Mouse (Mus musculus): ENCODE results near the gene Zfyve1. TPM values are rescaled to one million over a fixed set of nuclear protein-coding genes. Genes with fewer than 3 reads are reported as not detected.
A peak's percentile ranks its signal among the peaks of the same experiment; 100 is the strongest.
"Not testable (repeated sequence)": the region's sequence is repeated elsewhere in the genome, so short reads cannot be mapped to it uniquely, and the experiment has no call there.

Gene Zfyve1
- polyA plus RNA-seq (2015; fragmentation: Nextera tagmentation; extraction: Ambion mirVana), result 15.6 and 16.6 TPM in 2 replicates

DNA sequence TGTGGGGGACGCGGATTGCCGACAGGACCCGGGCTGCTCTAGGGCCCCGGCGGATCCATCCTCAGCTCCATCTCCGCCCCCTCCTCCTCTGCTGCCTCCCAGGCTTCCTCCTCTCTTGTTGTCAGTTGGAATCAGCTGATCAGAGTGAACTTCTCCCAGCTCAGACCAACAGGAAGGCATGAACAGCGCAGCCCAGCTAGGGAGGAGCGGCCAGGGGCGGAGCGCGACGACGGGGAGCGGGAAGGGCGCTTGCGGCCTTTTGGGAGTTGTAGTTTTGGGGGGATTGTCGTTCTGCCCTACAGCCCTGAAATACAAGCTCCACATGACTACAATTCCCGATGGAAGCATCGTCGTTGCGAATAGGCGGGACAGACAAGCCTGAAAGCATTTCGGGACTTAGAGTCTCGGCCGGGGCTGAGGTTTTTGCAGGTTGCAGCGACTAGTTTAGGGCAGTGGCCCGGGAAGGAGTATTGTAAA lies at the start of gene Zfyve1:
TSS of gene Zfyve1 (minus strand) at position 198 of the 477 bp plus-strand sequence.
- H3K4me3 ChIP-seq (replicated peaks; ENCODE audit: low read length), result peak within 1 kb of the TSS; percentile 78
- peak within 1 kb of the TSS; percentile 88 for H3K9ac ChIP-seq (ENCODE audit: low read length)
- H3K4me1 ChIP-seq (ENCODE audit: control insufficient read depth, insufficient read depth, low read length), result no peaks in the 10 kb centered on the region
- H3K36me3 ChIP-seq (ENCODE audit: control insufficient read depth, insufficient read depth, low read length), result no peaks in the 10 kb centered on the region; the same call in 1 of the 2 replicates
- H3K27ac ChIP-seq (ENCODE audit: low read length), result peak within 1 kb of the TSS; percentile 81
- ATAC-seq (ENCODE audit: insufficient read depth, low FRiP score), result peak; percentile 99
- H3K4me2 ChIP-seq (ENCODE audit: low read depth, low read length), result peak within 1 kb of the TSS; percentile 66
- H3K27me3 ChIP-seq (ENCODE audit: control insufficient read depth, insufficient read depth, low read length), result no peaks in the 10 kb centered on the region
- no peaks in the 10 kb centered on the region for H3K9me3 ChIP-seq (replicated peaks; ENCODE audit: control insufficient read depth, low read length)
- WGBS, result 1% methylated on average over 28 of the region's 28 CpGs

DNA sequence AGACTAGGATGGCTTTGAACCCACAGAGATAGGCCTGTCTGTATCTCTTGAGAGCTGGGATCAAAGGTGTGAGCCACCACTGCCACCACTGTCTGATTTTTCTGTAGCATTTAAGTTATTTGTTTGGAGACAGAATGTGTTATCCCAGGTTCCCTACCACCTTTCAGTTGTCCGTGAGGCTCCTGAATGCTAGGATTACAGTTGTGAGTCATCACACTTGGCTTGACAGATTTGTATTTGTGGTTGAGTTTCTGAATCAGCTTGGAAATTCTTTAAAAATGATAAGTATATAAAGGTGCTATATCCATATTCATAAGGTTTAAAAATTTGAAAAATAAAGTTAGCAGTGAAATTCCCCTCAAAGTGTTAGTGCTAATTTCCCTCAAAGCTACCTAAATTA lies 46.1 kb upstream of the Zfyve1 start:
- WGBS, result 72% methylated on average over 1 of the region's 1 CpGs
- H3K27ac ChIP-seq (ENCODE audit: low read length), result no peak overlapping the region
- H3K9me3 ChIP-seq (replicated peaks; ENCODE audit: control insufficient read depth, low read length), result no peaks in the 10 kb centered on the region
- no peaks in the 10 kb centered on the region for H3K4me1 ChIP-seq (ENCODE audit: control insufficient read depth, insufficient read depth, low read length)
- no peak overlapping the region for H3K9ac ChIP-seq (ENCODE audit: low read length)
- no peak overlapping the region for H3K4me2 ChIP-seq (ENCODE audit: low read depth, low read length)
- H3K27me3 ChIP-seq (ENCODE audit: control insufficient read depth, insufficient read depth, low read length), result no peaks in the 10 kb centered on the region
- H3K36me3 ChIP-seq (ENCODE audit: control insufficient read depth, insufficient read depth, low read length), result peaks cover 29% of the 10 kb centered on the region
- H3K4me3 ChIP-seq (replicated peaks; ENCODE audit: low read length), result no peak overlapping the region
- ATAC-seq (ENCODE audit: insufficient read depth, low FRiP score), result no peak

DNA sequence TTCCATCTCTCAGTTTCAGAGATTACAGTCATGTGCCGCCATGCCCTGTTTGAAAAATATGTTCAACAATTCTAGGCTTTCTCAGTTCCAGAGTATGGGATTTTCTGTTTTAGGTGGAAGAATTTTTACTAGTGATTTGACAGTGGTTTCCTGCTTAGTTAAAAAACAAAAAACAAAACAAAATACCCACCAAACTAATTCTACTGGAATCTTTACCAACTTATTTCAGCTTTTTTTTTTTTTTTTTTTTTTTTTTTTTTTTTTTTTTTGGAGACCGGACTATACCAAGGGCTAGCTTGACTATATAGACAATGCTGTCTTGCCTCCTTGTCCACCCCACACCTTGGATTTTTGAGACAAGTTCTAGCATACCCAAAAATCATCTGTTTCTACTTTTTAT lies 44.2 kb upstream of the Zfyve1 start:
- ATAC-seq (ENCODE audit: insufficient read depth, low FRiP score), result no peak
- no peak overlapping the region for H3K4me2 ChIP-seq (ENCODE audit: low read depth, low read length)
- H3K4me3 ChIP-seq (replicated peaks; ENCODE audit: low read length), result no peak overlapping the region
- no peaks in the 10 kb centered on the region for H3K4me1 ChIP-seq (ENCODE audit: control insufficient read depth, insufficient read depth, low read length)
- 91% methylated on average over 2 of the region's 2 CpGs for WGBS
- H3K27ac ChIP-seq (ENCODE audit: low read length), result no peak overlapping the region
- H3K27me3 ChIP-seq (ENCODE audit: control insufficient read depth, insufficient read depth, low read length), result no peaks in the 10 kb centered on the region
- H3K9ac ChIP-seq (ENCODE audit: low read length), result no peak overlapping the region
- no peaks in the 10 kb centered on the region for H3K9me3 ChIP-seq (replicated peaks; ENCODE audit: control insufficient read depth, low read length)
- peaks cover 33% of the 10 kb centered on the region for H3K36me3 ChIP-seq (ENCODE audit: control insufficient read depth, insufficient read depth, low read length)

DNA sequence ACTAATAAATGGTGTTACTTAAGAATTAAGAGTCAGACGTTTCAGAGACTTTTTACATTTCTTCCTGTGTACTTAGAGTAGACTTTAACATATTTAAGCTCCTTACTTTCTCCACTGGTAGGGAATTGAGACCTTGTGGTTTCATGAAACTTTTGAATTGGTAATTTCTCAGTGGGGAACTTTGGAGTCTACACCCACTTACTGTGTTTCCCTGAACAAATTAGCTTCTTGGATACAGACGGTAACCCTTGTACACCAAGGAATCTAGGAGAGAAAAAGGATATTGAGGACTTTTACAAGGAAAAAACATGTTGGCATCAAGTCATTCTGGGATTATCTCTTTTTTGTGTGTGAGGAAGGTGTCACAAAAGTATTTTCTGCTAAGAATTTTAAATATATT lies 36.8 kb upstream of the Zfyve1 start:
- ATAC-seq (ENCODE audit: insufficient read depth, low FRiP score), result no peak
- Histone ChIP-seq H3K4me1 (ENCODE audit: control insufficient read depth, insufficient read depth, low read length) (peaks cover 6% of the 10 kb centered on the region), H3K27me3 (ENCODE audit: control insufficient read depth, insufficient read depth, low read length) (no peaks in the 10 kb centered on the region), H3K9me3 (replicated peaks; ENCODE audit: control insufficient read depth, low read length) (no peaks in the 10 kb centered on the region), H3K36me3 (ENCODE audit: control insufficient read depth, insufficient read depth, low read length) (peaks cover 9% of the 10 kb centered on the region; the same call in 1 of the 2 replicates), H3K27ac (ENCODE audit: low read length) (no peak overlapping the region), H3K4me2 (ENCODE audit: low read depth, low read length) (peak overlapping the region; percentile 75), H3K9ac (ENCODE audit: low read length) (no peak overlapping the region), H3K4me3 (replicated peaks; ENCODE audit: low read length) (no peak overlapping the region)
- WGBS, result 34% methylated on average over 2 of the region's 2 CpGs

DNA sequence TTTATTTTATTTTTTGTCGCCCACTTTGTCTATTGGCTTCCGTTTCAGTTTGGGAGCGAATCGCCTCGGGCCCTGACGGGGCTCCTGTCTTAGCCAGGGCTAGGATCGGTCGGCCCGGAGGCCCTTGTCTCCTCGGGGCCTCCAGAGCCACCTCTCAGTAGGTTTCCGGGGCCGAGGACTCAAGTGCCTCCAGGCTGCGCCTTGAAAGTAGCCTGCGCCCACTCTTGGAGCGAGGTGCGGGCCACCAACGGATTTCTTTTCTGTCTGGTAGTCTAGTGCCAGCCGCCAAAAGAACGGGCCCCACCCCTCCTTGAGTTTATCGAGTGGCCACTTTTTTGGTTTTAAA lies 35.6 kb upstream of the Zfyve1 start:
- H3K9ac ChIP-seq (ENCODE audit: low read length), result peak overlapping the region; percentile 100
- 0 out of 2 replicates have a peak, but pooled peaks cover 6% of the 10 kb centered on the region for H3K36me3 ChIP-seq (ENCODE audit: control insufficient read depth, insufficient read depth, low read length)
- H3K9me3 ChIP-seq (replicated peaks; ENCODE audit: control insufficient read depth, low read length), result no peaks in the 10 kb centered on the region
- peak overlapping the region; percentile 97 for H3K27ac ChIP-seq (ENCODE audit: low read length)
- H3K4me1 ChIP-seq (ENCODE audit: control insufficient read depth, insufficient read depth, low read length), result peaks cover 6% of the 10 kb centered on the region
- no peaks in the 10 kb centered on the region for H3K27me3 ChIP-seq (ENCODE audit: control insufficient read depth, insufficient read depth, low read length)
- WGBS, result under 1% methylated on average over 20 of the region's 20 CpGs
- peak overlapping the region; percentile 97 for H3K4me3 ChIP-seq (replicated peaks; ENCODE audit: low read length)
- peak; percentile 30; the same call in 1 of the 2 replicates for ATAC-seq (ENCODE audit: insufficient read depth, low FRiP score)
- H3K4me2 ChIP-seq (ENCODE audit: low read depth, low read length), result peak overlapping the region; percentile 75

DNA sequence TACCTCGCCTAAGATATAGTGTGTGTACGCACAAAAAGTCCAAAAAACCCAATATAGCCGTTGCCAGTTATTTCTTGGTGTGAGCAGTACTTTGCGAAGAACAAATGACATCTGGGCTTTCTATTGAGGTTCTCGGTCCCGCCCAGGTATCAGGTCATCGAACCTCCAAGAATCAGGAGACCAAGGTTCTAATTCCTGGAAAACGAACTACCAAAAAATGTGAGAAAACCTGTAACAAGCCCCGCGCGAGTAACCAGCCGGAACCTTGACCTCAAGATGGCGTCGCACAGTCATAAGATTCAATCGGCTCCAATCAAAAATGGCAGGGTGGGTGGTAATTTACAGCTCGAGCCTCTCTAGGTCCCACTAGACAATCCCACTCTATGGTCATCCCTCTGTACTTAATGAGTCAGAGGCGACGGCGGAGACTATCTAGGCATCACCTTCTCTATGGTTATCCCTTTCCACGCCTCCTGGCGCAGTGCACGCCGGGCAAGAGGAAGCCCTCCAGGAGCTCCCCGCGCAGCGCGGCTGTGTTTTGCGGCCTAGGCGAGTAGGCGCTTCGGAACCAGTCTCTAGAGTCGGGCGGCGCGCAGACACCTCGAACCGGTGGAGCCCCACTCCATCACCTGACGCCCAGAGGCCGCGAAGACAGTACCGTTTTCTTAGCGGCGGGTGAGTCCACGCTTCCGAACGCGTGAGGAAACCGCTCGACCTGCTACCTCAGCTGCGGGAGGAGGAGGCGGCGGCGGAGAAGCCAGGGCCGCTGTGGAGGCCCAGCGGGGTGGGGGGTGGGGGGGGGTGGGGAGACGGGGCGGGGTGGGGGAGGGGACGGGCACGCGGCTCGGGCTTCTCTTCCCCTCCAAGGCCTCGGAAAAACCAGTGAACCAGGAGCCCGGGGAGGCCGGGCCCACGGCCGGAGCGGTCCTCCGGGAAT lies 35.0 kb upstream of the Zfyve1 start:
- peaks cover 6% of the 10 kb centered on the region for H3K4me1 ChIP-seq (ENCODE audit: control insufficient read depth, insufficient read depth, low read length)
- peak overlapping the region; percentile 75 for H3K4me2 ChIP-seq (ENCODE audit: low read depth, low read length)
- H3K27me3 ChIP-seq (ENCODE audit: control insufficient read depth, insufficient read depth, low read length), result no peaks in the 10 kb centered on the region
- H3K9ac ChIP-seq (ENCODE audit: low read length), result peak overlapping the region; percentile 100
- WGBS, result under 1% methylated on average over 66 of the region's 68 CpGs
- H3K27ac ChIP-seq (ENCODE audit: low read length), result peak overlapping the region; percentile 97
- H3K9me3 ChIP-seq (replicated peaks; ENCODE audit: control insufficient read depth, low read length), result no peaks in the 10 kb centered on the region
- peak; percentile 100 for ATAC-seq (ENCODE audit: insufficient read depth, low FRiP score)
- no peaks in the 10 kb centered on the region for H3K36me3 ChIP-seq (ENCODE audit: control insufficient read depth, insufficient read depth, low read length)
- H3K4me3 ChIP-seq (replicated peaks; ENCODE audit: low read length), result peak overlapping the region; percentile 97

DNA sequence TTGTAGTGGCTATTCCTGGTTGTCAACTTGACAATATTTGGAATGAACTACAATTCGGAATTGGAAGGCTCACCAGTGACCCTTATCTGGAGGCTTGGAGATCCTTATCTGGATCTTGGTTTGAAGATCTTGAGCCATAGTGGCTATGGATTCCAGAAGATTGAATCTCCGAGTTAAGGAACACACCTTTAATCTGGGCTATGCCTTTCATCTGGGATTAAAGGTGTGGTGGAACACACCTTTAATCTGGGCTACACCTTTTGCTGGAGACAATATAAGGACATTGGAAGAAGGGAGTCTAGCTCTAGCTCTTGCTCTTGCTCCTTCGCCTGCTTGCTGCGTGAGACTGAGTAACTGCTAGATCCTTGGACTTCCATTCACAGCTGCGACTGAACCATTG lies 33.9 kb upstream of the Zfyve1 start, which contains the start of gene Rbm25:
TSS of gene Rbm25 (plus strand) at position 301 of the 400 bp plus-strand sequence.
- H3K4me3 ChIP-seq (replicated peaks; ENCODE audit: low read length), result peak within 1 kb of the TSS; percentile 97
- not testable (repeated sequence) for ATAC-seq (ENCODE audit: insufficient read depth, low FRiP score); H3K27me3 ChIP-seq (ENCODE audit: control insufficient read depth, insufficient read depth, low read length); H3K36me3 ChIP-seq (ENCODE audit: control insufficient read depth, insufficient read depth, low read length); H3K4me1 ChIP-seq (ENCODE audit: control insufficient read depth, insufficient read depth, low read length); H3K9me3 ChIP-seq (replicated peaks; ENCODE audit: control insufficient read depth, low read length)
- H3K9ac ChIP-seq (ENCODE audit: low read length), result peak within 1 kb of the TSS; percentile 100
- peak within 1 kb of the TSS; percentile 97 for H3K27ac ChIP-seq (ENCODE audit: low read length)
- WGBS, result no CpG with 5 or more reads among the region's 5 CpGs
- H3K4me2 ChIP-seq (ENCODE audit: low read depth, low read length), result peak within 1 kb of the TSS; percentile 65

DNA sequence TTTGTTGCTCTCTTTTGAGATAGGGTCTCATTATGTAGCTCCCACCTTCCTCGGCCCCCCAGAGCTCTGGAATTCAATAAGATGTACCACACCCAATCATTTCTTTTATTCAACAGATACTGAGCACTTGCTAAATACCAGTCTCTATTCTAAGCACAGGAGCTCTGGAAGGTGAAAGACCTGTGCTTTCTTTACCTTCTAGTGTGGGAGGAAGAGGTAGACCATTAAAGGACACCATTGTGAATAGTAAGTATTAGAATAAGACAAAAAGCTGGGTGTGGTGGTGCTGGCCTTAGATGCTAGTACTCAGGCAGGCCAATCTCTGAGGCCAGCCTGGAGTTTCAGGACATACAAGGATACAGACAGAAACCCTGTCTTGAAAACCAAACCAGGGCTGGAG lies 27.3 kb upstream of the Zfyve1 start:
- Histone ChIP-seq H3K4me3 (replicated peaks; ENCODE audit: low read length) (no peak overlapping the region), H3K4me1 (ENCODE audit: control insufficient read depth, insufficient read depth, low read length) (no peaks in the 10 kb centered on the region), H3K27ac (ENCODE audit: low read length) (no peak overlapping the region), H3K27me3 (ENCODE audit: control insufficient read depth, insufficient read depth, low read length) (no peaks in the 10 kb centered on the region), H3K9ac (ENCODE audit: low read length) (no peak overlapping the region), H3K9me3 (replicated peaks; ENCODE audit: control insufficient read depth, low read length) (no peaks in the 10 kb centered on the region), H3K36me3 (ENCODE audit: control insufficient read depth, insufficient read depth, low read length) (no peaks in the 10 kb centered on the region), H3K4me2 (ENCODE audit: low read depth, low read length) (no peak overlapping the region)
- ATAC-seq (ENCODE audit: insufficient read depth, low FRiP score), result no peak
- WGBS, result 75% methylated on average over 1 of the region's 1 CpGs

DNA sequence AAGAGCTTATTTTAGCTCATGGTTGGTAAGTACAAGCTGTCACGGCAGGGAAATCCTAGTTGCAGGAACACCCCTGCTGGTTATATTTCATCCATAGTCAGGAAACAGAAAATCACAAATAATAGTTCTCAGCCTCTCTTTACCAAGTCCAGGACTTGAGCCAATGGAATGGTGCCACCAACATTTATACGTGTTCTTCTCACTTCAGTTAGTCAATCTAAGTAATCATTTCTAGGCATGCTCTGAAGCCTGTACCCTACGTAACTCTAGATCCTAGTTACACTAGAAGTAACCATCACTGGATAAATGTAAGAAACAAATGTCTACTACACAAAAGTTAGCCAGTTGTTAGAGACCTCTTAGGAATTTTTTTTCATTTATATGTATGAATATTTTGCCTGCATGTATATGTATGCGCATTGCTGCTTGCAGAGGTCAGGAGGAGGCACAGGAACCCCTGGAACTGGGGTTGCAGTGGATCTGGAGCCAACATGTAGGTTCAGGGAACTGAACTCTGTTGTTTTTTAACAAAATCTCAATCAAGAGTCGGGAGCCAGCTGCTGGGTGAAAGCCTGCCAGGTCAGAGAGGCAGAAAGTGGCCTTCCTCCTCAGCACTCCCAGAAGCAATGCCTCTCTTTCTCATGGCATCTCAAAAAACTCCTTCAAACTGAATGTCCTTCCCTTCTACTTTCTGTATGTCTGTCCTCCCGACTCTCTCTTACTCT lies 25.2 kb upstream of the Zfyve1 start:
- 83% methylated on average over 6 of the region's 6 CpGs for WGBS
- Histone ChIP-seq H3K27me3 (ENCODE audit: control insufficient read depth, insufficient read depth, low read length) (no peaks in the 10 kb centered on the region), H3K9me3 (replicated peaks; ENCODE audit: control insufficient read depth, low read length) (no peaks in the 10 kb centered on the region), H3K4me2 (ENCODE audit: low read depth, low read length) (no peak overlapping the region), H3K4me3 (replicated peaks; ENCODE audit: low read length) (no peak overlapping the region), H3K27ac (ENCODE audit: low read length) (no peak overlapping the region), H3K36me3 (ENCODE audit: control insufficient read depth, insufficient read depth, low read length) (no peaks in the 10 kb centered on the region), H3K9ac (ENCODE audit: low read length) (no peak overlapping the region), H3K4me1 (ENCODE audit: control insufficient read depth, insufficient read depth, low read length) (no peaks in the 10 kb centered on the region)
- ATAC-seq (ENCODE audit: insufficient read depth, low FRiP score), result no peak

Measured in stomach, embryonic 16.5 days (tissue).